Mouse (Mus musculus) brain, embryonic 14.5 days (tissue): ENCODE results near the gene Mdm1.
A peak's percentile ranks its signal among the peaks of the same experiment; 100 is the strongest.

Source experiments
- CTCF ChIP-seq: fragments of 200-500 bp; IDR thresholded peaks from 2 replicates; pipeline ENCODE4 v1.5.1; 2012; ENCODE audit warnings: inconsistent platforms, mild to moderate bottlenecking, moderate library complexity, borderline replicate concordance; ENCODE audit not compliant: insufficient read depth, insufficient read length; ENCODE audit errors: extremely low read depth
- POLR2A ChIP-seq: fragments of 200-500 bp; IDR thresholded peaks from 2 replicates; pipeline ENCODE4 v1.6.1; 2012; ENCODE audit warnings: mild to moderate bottlenecking, inconsistent platforms, borderline replicate concordance; ENCODE audit not compliant: poor library complexity, insufficient read depth, insufficient read length, severe bottlenecking; ENCODE audit errors: extremely low read depth

- no peak for TF ChIP-seq POLR2A
- 0 out of 2 replicates have a peak, but pooled peaks have one; percentile 4 for TF ChIP-seq CTCF
These were observed 14.3 kb downstream of the Mdm1 start for GRCm38 (mm10) chr10:118155932-118156331.
